Mouse (Mus musculus): ENCODE data around the gene Rhoj.

Rhoj gene

DNA sequence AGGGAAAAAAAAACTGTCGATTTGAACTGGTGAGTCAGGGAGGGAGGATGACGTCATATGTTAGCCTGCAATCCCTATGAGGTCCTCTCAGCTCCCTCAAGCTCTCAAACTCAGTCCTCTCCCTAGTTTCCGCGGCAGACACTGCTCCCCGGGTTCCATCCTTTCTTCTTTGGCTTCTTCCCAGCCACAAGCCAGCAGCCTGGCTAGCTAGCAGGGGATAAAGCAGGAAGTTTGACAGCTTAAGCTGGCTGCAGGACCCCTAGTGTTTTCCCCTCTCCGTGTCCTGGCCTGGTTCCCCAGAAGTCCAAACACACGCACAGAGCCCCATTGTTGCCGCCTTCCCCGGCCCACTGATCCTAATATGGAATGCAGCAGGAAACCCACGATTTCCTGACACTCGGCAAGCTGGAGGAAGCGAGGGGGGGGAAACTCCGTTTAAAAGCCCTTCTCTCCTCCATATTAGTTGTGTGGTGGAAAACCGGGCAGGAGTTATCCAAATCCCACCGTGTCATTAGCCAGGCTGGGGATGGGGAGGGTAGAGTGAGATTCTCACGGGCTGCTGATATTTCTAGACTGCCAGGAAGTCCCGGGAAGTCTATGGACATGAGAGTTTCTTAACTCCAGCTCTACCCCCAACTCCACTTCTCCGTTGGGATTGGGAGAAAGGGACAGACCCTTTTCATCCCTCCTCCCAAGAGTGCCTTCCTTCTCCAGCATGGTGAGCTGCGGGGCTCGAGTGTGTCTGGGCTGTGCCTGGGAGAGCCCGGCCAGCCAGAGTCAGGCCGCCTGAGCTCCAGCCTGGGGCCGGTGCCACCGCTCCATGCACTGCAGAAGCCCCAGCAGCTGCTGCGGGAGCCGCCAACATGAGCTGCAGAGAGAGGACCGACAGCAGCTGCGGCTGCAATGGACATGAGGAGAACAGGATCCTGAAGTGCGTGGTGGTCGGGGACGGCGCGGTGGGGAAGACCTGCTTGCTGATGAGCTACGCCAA, at the start of gene Rhoj:
TSS of gene Rhoj (plus strand) at position 362 of the 991 bp plus-strand sequence.
- in situ Hi-C loops (cut with MboI; ENCODE audit: low sequenced_read_pairs), result no loop called here

DNA sequence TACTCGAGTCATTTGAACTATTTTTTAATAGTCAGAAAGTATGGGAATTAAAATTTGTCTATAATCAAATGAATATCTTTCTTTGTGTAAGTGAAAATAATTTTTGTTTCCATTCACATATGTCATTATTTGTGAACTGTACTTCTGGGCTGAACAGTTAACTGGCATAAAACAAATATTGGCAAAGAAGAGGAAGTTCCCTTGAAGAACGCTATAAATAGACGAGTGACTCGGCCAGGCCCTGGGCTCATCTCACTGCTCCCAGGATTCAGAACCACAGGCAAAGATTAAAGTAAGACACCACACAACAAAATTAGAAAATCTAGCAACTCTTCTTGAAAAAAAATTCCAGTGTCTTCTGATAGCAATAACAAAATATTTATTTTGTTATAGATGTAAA, 36.4 kb upstream of the Rhoj start:
- in situ Hi-C loops (cut with MboI; ENCODE audit: low sequenced_read_pairs), result no loop called here

GRCm38 (mm10) chr12:75275730-75276129, 32.4 kb upstream of the Rhoj start:
- in situ Hi-C loops (cut with MboI; ENCODE audit: low sequenced_read_pairs), result no loop called here

DNA sequence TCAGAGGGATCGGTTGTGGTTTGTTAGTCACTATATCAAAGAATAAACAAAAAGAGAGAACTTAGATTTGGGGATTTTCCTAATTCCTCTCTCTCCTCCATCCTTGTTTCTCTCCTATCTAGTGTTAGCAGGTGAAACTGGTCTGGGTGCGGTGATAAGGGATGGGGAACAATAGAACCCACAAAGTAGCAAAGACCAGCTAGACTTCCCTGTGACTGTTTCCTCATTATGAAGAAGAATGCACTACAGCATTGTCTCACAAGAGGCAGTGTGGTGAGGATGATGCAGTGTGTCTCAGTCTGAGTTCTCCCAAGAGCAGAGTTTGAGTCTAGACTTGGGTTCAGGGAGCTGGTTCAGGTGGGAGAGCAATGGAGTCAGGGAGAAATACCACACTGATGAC, 30.7 kb upstream of the Rhoj start:
- in situ Hi-C loops (cut with MboI; ENCODE audit: low sequenced_read_pairs), result no loop called here

DNA sequence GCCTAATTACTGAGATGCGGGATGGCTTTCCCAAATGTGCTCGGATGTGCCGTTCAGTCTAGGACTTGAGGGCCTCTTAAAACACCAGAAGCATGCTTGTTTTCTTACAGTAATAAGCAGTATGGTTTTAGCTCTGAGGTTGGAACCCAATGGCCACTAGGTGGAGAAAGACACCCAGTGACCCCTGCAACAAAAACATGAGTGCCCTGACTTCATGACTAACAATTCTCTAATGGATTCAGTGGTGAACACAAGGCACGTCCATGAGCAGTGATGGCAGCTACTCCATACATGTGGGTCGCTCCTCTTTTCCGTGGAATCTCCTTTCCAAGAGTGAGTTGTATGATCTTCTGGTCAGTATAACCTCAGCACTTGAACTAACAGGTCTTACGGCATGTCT, 27.6 kb upstream of the Rhoj start:
- in situ Hi-C loops (cut with MboI; ENCODE audit: low sequenced_read_pairs), result no loop called here

- in situ Hi-C loops (cut with MboI; ENCODE audit: low sequenced_read_pairs), result no loop called here
Measured at GRCm38 (mm10) chr12:75283226-75283625, 24.9 kb upstream of the Rhoj start.

DNA sequence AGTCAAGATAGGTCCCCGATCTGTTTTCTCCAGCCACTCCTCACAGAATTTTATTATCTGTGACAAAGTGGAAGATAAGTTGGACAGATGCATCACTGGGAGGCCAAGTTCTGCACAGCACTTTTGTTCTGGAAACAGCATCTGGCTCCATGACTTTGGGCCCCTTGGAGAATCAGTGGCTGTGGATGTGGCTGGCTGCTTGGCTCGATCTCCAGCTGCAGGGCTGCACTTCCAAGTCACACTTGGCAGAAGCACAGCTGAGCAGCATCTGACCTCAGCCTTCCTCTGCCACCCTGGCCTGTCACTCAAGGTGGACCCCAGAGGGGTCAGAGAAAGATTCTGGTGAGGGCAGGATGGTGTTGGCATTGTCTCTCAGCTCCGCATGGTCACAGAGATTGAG, 22.0 kb upstream of the Rhoj start:
- in situ Hi-C loops (cut with MboI; ENCODE audit: low sequenced_read_pairs), result no loop called here

DNA sequence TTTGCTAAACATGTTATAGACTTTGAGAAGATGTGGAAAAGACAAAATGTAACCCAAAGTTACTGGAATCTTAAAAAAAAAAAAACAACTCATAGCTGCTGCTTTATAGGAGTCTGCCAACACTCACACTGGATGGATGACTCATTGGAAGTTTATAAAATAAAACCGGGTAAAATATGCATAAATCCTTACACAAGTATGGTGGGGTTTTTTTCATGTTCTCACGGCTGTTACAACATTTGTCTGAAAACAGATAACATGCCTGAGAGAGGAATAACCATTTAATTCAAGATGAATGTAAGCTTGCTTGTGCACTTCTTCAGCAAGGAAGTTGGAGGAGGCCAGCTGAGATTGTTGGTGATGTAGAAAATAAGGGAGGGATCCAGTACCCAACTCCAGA, 17.6 kb upstream of the Rhoj start:
- in situ Hi-C loops (cut with MboI; ENCODE audit: low sequenced_read_pairs), result no loop called here

- in situ Hi-C loops (cut with MboI; ENCODE audit: low sequenced_read_pairs), result no loop called here
Measured at GRCm38 (mm10) chr12:75291556-75291955, 16.6 kb upstream of the Rhoj start.

DNA sequence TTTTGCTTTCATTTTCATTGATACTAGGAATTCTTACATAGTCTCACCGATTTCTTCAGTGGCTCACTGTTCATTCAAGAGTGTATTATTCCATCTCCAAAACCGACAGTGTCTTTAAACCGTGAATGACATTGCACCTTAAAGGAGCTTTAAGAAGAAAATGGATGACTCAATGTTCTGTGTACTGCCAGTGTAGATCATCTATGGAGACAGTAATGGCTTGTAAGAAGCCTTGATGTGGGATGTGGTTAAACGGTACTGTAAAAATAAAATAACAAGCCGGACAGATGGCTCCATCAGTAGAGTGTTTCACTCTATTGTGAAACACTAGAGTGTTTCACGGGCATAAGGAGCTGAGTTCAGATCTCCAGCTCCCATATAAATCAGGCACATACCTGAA, 15.2 kb upstream of the Rhoj start:
- in situ Hi-C loops (cut with MboI; ENCODE audit: low sequenced_read_pairs), result no loop called here

DNA sequence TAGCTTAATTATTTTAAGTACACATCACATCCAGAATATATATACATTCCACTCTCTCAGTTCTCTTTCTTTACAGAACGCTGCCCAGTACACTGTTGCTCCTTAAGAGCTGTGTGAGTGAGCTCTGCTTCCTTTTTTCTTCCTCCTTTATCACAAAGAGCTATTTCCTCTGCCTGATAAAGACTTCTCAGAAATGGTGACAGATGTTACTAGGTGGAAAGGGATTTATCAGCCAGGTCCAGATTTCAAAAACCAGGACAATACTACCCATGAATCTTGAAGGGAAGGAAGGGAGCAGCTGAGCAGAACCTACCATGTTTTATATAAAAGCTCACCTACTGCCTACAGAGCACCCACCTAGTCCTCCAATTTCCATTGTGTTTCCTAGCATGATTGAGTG, 8.3 kb upstream of the Rhoj start:
- in situ Hi-C loops (cut with MboI; ENCODE audit: low sequenced_read_pairs), result no loop called here

DNA sequence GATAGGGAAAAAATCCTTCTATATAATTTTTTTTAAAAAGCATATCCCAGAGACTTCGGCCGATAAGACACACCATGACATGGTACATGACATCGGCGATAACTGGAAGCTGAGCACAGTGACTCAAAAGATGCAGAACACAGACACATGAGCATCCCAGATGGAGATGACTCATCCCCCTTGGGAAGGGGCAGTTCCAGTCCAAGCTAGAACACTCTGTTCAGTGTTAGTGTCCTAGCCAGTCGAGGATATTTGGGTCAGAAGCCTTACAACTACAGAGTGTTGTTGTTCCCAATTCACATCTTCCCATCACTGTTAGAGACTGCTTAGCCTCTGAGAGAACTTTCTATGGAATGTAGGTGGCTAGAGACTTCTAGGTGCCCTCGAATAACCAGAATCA, 4.0 kb upstream of the Rhoj start:
- in situ Hi-C loops (cut with MboI; ENCODE audit: low sequenced_read_pairs), result no loop called here

- in situ Hi-C loops (cut with MboI; ENCODE audit: low sequenced_read_pairs), result no loop called here
Measured at GRCm38 (mm10) chr12:75309756-75310155, 1.6 kb downstream of the Rhoj start.

- in situ Hi-C loops (cut with MboI; ENCODE audit: low sequenced_read_pairs), result no loop called here
Measured at GRCm38 (mm10) chr12:75310766-75311165, 2.6 kb downstream of the Rhoj start.

GRCm38 (mm10) chr12:75311879-75312278, 3.8 kb downstream of the Rhoj start:
- in situ Hi-C loops (cut with MboI; ENCODE audit: low sequenced_read_pairs), result no loop called here

- in situ Hi-C loops (cut with MboI; ENCODE audit: low sequenced_read_pairs), result no loop called here
Measured at GRCm38 (mm10) chr12:75313992-75314391, 5.9 kb downstream of the Rhoj start.

GRCm38 (mm10) chr12:75315851-75316250, 7.7 kb downstream of the Rhoj start:
- in situ Hi-C loops (cut with MboI; ENCODE audit: low sequenced_read_pairs), result no loop called here

- in situ Hi-C loops (cut with MboI; ENCODE audit: low sequenced_read_pairs), result no loop called here
Measured at GRCm38 (mm10) chr12:75320441-75320925, 12.4 kb downstream of the Rhoj start.

- in situ Hi-C loops (cut with MboI; ENCODE audit: low sequenced_read_pairs), result no loop called here
Measured at GRCm38 (mm10) chr12:75321189-75321588, 13.1 kb downstream of the Rhoj start.

DNA sequence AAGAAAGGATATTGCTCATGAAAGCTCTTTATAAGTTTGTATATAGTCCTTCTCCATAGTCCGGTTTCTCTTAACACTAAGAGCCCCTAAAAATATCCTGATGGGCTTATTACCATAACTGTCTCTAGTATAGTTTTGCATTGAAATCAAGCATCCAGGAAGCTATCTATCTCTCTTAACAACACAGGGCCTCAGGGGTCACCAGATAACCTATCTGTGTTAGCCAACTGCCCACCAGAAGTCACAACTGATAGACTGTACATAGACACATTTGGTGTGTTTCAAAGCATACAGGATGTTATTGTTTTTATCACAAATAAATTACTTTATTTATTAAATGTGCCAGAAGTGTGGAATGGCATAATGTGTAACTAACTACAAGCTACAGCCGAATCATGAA, 21.1 kb downstream of the Rhoj start:
- in situ Hi-C loops (cut with MboI; ENCODE audit: low sequenced_read_pairs), result no loop called here

- in situ Hi-C loops (cut with MboI; ENCODE audit: low sequenced_read_pairs), result no loop called here
Measured at GRCm38 (mm10) chr12:75339894-75340293, 31.8 kb downstream of the Rhoj start.

GRCm38 (mm10) chr12:75340331-75340730, 32.2 kb downstream of the Rhoj start:
- in situ Hi-C loops (cut with MboI; ENCODE audit: low sequenced_read_pairs), result no loop called here
